Mouse (Mus musculus) hindbrain, embryonic 10.5 days (tissue): ENCODE data around the gene Parp16. TPM values are rescaled to one million over a fixed set of nuclear protein-coding genes. Genes with fewer than 3 reads are reported as not detected.
"Not testable (repeated sequence)": the region's sequence is repeated elsewhere in the genome, so short reads cannot be mapped to it uniquely, and the experiment has no call there.

ENCODE experiments used
- DNase-seq: peaks from one replicate; pipeline ENCODE4 v3.0.0-alpha.2; 2017; ENCODE audit warnings: low spot score
- H3K27ac ChIP-seq: fragments of 300-500 bp; sonication (generic); 2 replicates; pipeline ENCODE4 v1.5.1; 2016; ENCODE audit warnings: mild to moderate bottlenecking, moderate library complexity
- H3K27me3 ChIP-seq: fragments of 300-500 bp; sonication (generic); 2 replicates; pipeline ENCODE4 v1.6.1; 2016; ENCODE audit warnings: mild to moderate bottlenecking; ENCODE audit not compliant: poor library complexity, insufficient read depth, severe bottlenecking
- H3K36me3 ChIP-seq: fragments of 300-500 bp; sonication (generic); 2 replicates; pipeline ENCODE4 v1.6.1; 2016; ENCODE audit warnings: mild to moderate bottlenecking, moderate library complexity
- H3K4me1 ChIP-seq: fragments of 300-500 bp; sonication (generic); replicated peaks from 2 replicates; pipeline ENCODE4 v1.6.1; 2016; ENCODE audit warnings: mild to moderate bottlenecking
- H3K4me3 ChIP-seq: fragments of 300-500 bp; sonication (generic); 2 replicates; pipeline ENCODE4 v1.5.1; 2016; ENCODE audit warnings: mild to moderate bottlenecking, moderate library complexity
- H3K9me3 ChIP-seq: fragments of 300-500 bp; sonication (generic); 2 replicates; pipeline ENCODE4 v1.6.1; 2016; ENCODE audit warnings: mild to moderate bottlenecking, moderate library complexity
- WGBS: fragments of 180-500 bp; shearing (Covaris S2); methylation state at CpG from one replicate; pipeline ENCODE4 v1.1.7; 2016; 5-methylcytosine and 5-hydroxymethylcytosine counted together
- polyA plus RNA-seq: library from polyadenylated mRNA; unstranded; fragments of >200 nt; fragmentation: Nextera tagmentation; extraction: Ambion mirVana; gene quantifications from 2 replicates; pipeline ENCODE4 v1.2.1, GENCODE M21; 2016

The Parp16 gene
- polyA plus RNA-seq, 1 experiment from 2014 or later, result 8.0 TPM

DNA sequence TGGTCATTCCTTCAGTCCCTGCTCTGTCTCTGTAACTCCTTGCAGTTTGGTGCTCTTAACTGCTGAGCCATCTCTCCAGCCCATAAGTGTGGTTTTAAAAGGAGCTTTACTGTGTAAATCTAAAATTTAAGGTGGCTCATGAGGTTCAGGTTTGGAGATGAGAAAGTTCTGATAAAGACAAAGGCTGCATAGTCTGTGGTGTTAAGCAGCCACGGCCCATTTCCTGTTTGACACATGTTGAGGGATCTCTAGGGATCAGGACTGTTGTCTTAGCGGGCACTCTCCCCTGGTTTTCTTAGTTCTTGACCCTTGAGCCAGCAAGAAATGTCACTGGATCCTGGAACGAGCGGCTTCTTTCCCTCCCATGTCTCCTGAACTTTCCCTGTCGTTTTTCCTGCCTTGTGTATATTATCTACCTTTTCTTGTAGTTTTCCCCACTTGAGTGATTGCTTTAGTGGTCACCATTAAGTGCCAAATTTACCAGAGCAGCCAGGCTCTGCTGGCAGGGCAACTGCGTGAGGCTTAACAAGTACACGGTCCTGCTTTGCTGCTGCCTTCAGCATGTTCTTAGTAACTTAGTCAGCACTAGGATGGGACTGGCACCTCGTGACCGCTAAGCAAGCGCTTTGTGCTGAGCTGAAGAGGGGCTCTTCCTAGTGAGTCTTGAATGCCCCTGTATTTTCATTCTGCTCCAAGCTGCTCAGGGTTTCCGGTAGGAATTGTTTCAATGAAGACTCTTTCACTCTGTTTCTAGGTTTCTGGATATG is 10.1 kb downstream of the Parp16 start:
- H3K27me3 ChIP-seq, result no peaks in the 10 kb centered on the region
- H3K4me1 ChIP-seq, result peaks cover 5% of the 10 kb centered on the region; the same call in 1 of the 2 replicates
- no peak for DNase-seq
- 68% methylated on average over 11 of the region's 11 CpGs for WGBS
- H3K27ac ChIP-seq, result no peak overlapping the region
- no peaks in the 10 kb centered on the region for H3K36me3 ChIP-seq
- no peak overlapping the region for H3K4me3 ChIP-seq
- no peaks in the 10 kb centered on the region for H3K9me3 ChIP-seq

- WGBS, result 93% methylated on average over 9 of the region's 9 CpGs
- H3K27ac ChIP-seq, H3K27me3 ChIP-seq, H3K36me3 ChIP-seq, H3K9me3 ChIP-seq, H3K4me3 ChIP-seq, DNase-seq, H3K4me1 ChIP-seq: not testable (repeated sequence)
Observed at GRCm38 (mm10) chr9:65207041-65207815, 12.1 kb downstream of the Parp16 start.

GRCm38 (mm10) chr9:65208293-65209179 is 13.4 kb downstream of the Parp16 start:
- H3K27ac ChIP-seq, result no peak overlapping the region; the same call in 1 of the 2 replicates
- no peak for DNase-seq
- H3K9me3 ChIP-seq, result no peaks in the 10 kb centered on the region
- no peak overlapping the region for H3K4me3 ChIP-seq
- no peaks in the 10 kb centered on the region for H3K36me3 ChIP-seq
- WGBS, result 89% methylated on average over 32 of the region's 32 CpGs
- H3K4me1 ChIP-seq, result peaks cover 3% of the 10 kb centered on the region; the same call in 1 of the 2 replicates
- H3K27me3 ChIP-seq, result no peaks in the 10 kb centered on the region

DNA sequence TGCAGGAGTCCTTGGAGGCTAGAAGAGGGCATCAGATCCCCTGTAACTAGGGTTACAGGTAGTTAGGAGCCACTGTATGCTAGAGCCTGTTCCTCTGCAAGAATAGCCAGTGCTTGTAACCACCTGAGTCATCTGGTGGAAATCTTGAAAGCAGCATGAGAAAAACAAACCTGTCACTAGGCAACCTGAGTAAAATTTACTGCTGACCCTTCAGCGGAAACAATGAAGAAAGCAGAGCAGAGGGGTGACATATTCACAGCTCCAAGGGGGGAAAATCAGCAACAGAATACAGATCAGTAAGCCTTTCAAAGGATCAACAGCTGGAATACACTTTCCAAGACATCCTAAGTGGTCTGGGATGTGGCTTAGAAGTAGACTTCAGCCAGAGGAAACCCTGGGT is 16.4 kb downstream of the Parp16 start:
- no peaks in the 10 kb centered on the region for H3K36me3 ChIP-seq
- H3K4me1 ChIP-seq, result peaks cover 23% of the 10 kb centered on the region
- no peaks in the 10 kb centered on the region for H3K9me3 ChIP-seq
- H3K4me3 ChIP-seq, result no peak overlapping the region
- no peaks in the 10 kb centered on the region for H3K27me3 ChIP-seq
- 46% methylated on average over 1 of the region's 1 CpGs for WGBS
- no peak overlapping the region for H3K27ac ChIP-seq
- DNase-seq, result no peak

DNA sequence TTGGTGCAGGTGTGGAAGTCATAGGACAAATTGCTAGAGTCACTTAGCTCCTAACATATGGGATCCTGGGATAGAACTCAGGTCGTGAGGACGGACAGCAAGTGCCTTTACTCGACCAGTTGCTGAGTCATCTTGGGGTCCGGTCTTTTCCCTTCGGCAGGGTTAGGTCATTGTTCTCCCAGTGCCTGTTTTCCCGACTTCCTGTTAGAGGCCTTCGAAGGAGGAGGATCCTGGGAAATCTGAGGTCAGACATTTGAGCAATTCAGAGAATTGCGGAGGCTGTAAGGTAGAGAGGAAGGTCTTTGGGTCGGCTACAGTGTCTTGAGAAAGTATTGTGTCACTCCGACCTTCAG is 19.2 kb downstream of the Parp16 start:
- no peak for DNase-seq
- Histone ChIP-seq H3K36me3 (no peaks in the 10 kb centered on the region), H3K4me1 (peaks cover 32% of the 10 kb centered on the region), H3K27me3 (no peaks in the 10 kb centered on the region), H3K27ac (peak overlapping the region; percentile 91), H3K4me3 (peak overlapping the region; percentile 70), H3K9me3 (no peaks in the 10 kb centered on the region)
- WGBS, result 19% methylated on average over 10 of the region's 10 CpGs

DNA sequence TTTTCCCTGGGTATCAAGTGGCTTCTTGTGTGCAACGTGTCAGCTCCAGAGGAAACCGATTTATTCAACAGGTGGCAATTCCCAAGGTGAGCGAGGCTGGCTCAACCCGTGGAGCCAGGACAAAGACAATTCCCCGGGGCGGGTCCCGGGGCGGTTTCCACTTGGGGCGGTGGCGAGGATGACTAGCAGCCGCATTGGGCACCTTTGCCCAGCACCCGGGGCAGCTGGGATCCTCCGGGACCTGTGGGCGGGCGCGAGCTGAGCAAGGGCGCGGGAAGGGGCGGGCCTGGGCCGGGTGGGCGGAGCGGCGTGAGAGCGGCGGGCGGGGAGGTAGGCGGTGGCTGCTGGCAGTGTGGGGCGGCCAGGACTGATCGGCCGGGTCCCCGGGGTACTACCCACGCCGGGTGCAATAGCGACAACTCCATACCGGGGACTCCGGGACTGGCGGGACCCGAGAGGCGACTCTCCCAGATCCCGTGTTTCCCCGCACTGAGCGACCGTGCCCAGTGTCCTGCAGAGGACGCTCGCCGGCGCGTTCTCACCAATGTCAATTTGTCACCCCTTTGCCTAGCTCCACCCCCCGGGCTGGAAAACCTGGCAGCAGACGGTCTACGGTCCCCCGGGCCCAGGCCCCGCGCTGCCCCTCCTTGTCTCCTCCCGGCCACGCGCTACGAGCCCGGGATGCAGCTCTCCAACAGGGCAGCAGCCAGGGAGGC is 19.8 kb downstream of the Parp16 start:
- DNase-seq, result peak; percentile 88
- Histone ChIP-seq H3K36me3 (no peaks in the 10 kb centered on the region), H3K4me3 (peak overlapping the region; percentile 70), H3K4me1 (peaks cover 32% of the 10 kb centered on the region), H3K27ac (peak overlapping the region; percentile 91), H3K9me3 (no peaks in the 10 kb centered on the region), H3K27me3 (no peaks in the 10 kb centered on the region)
- under 1% methylated on average over 59 of the region's 59 CpGs for WGBS

DNA sequence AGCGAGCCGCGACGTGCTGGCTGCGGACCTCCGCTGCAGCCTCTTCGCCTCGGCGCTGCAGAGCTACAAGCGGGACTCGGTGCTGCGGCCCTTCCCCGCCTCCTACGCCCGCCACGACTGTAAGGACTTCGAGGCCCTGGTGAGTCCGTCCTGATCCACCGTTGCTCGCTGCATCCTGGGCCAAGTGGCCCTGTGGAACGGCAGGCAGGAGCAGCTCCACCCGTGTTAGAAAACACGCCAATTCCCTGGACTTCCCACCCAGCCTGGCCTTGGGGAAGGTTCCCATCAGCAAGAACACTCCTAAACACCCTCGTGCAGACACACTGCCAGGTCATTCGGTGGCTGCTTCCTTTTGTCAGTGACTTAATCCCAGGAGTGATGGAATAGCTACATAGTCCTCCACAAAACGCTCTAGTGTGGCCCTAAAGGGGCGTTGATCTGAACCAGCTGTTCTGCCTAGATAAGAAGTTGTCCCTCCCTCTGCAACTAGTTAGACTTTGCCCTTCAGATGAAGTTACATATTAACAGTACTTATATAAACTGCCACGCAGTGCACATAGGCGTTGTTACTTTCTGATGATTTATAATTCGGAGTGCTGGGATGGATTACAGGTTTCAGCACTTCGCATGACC is 20.5 kb downstream of the Parp16 start:
- H3K4me3 ChIP-seq, result peak overlapping the region; percentile 70
- no peaks in the 10 kb centered on the region for H3K9me3 ChIP-seq
- peaks cover 32% of the 10 kb centered on the region for H3K4me1 ChIP-seq
- no peaks in the 10 kb centered on the region for H3K27me3 ChIP-seq
- WGBS, result 11% methylated on average over 31 of the region's 31 CpGs
- peak overlapping the region; percentile 91 for H3K27ac ChIP-seq
- no peak for DNase-seq
- no peaks in the 10 kb centered on the region for H3K36me3 ChIP-seq

DNA sequence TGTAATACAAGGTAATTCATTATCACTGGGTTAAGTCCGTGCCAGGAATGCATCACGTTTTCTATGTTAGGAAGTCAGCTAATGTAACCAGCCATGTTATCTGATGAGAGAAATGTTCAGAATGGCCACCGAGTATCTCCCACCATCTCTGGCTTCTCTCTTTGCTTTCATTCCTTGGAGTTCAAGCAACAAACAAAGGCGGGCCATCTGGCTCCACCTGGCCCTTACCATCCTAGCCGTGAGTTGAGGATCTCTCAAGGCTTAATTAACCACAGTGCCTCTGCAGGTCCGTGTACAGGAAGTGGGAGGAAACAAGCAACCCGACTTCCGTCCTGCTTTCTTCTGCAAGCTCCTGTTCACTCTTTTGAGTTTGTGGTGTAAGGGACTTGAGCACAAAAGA is 21.8 kb downstream of the Parp16 start:
- 75% methylated on average over 8 of the region's 8 CpGs for WGBS
- Histone ChIP-seq H3K4me3 (no peak overlapping the region), H3K27ac (peak overlapping the region; percentile 40; the same call in 1 of the 2 replicates), H3K4me1 (peaks cover 32% of the 10 kb centered on the region), H3K9me3 (no peaks in the 10 kb centered on the region), H3K36me3 (no peaks in the 10 kb centered on the region), H3K27me3 (no peaks in the 10 kb centered on the region)
- no peak for DNase-seq

DNA sequence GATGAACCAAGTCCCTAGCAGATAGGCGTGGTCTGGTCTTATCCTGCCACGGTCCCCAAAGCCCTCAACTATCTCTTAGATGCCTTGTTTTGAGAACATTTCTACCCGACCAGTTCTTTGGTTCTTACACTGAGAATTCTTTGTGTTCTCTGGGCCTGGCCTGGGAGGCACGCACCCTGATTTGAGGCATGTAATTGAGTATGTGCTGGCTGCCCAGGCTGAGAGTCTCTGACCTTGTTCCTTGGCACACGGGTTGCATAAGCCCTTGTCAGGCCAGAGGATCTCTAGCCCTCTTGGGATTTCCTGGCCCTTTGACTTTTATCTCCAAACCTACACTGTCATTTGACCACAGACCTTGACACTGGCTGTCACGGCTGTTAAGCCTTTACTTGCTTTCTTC is 22.5 kb downstream of the Parp16 start:
- no peak overlapping the region for H3K4me3 ChIP-seq
- 77% methylated on average over 6 of the region's 6 CpGs for WGBS
- H3K4me1 ChIP-seq, result peaks cover 35% of the 10 kb centered on the region
- no peaks in the 10 kb centered on the region for H3K27me3 ChIP-seq
- H3K27ac ChIP-seq, result no peak overlapping the region
- H3K36me3 ChIP-seq, result no peaks in the 10 kb centered on the region
- no peaks in the 10 kb centered on the region for H3K9me3 ChIP-seq
- no peak for DNase-seq

- Histone ChIP-seq H3K4me3 (no peak overlapping the region), H3K27me3 (no peaks in the 10 kb centered on the region), H3K36me3 (no peaks in the 10 kb centered on the region), H3K4me1 (peaks cover 35% of the 10 kb centered on the region), H3K9me3 (no peaks in the 10 kb centered on the region), H3K27ac (no peak overlapping the region)
- 76% methylated on average over 1 of the region's 1 CpGs for WGBS
- DNase-seq, result no peak
Observed at GRCm38 (mm10) chr9:65218916-65219315, 23.8 kb downstream of the Parp16 start.

- not testable (repeated sequence) for DNase-seq, H3K9me3 ChIP-seq, H3K4me3 ChIP-seq, H3K27ac ChIP-seq, H3K27me3 ChIP-seq, H3K36me3 ChIP-seq
- WGBS, result 51% methylated on average over 3 of the region's 3 CpGs
- peaks cover 23% of the 10 kb centered on the region for H3K4me1 ChIP-seq
Observed at GRCm38 (mm10) chr9:65220398-65220797, 25.2 kb downstream of the Parp16 start.

GRCm38 (mm10) chr9:65223927-65224326 is 28.8 kb downstream of the Parp16 start:
- H3K4me1 ChIP-seq, result 0 out of 2 replicates have a peak, but pooled peaks cover 3% of the 10 kb centered on the region
- 89% methylated on average over 6 of the region's 6 CpGs for WGBS
- no peaks in the 10 kb centered on the region for H3K27me3 ChIP-seq
- H3K27ac ChIP-seq, result no peak overlapping the region
- peaks cover 3% of the 10 kb centered on the region; the same call in 1 of the 2 replicates for H3K36me3 ChIP-seq
- DNase-seq, result no peak
- H3K4me3 ChIP-seq, result no peak overlapping the region
- no peaks in the 10 kb centered on the region for H3K9me3 ChIP-seq
